Mouse (Mus musculus) liver, embryonic 14.5 days (tissue): Measurements from ENCODE around the gene Ncoa7.

Source experiments
- CTCF ChIP-seq: IDR thresholded peaks from 2 replicates; pipeline ENCODE4 v1.5.1; 2016; ENCODE audit warnings: antibody characterized with exemption, low read depth, control low read depth
- EP300 ChIP-seq: IDR thresholded peaks from 2 replicates; pipeline ENCODE4 v1.6.1; 2016; ENCODE audit warnings: antibody characterized with exemption, low read depth

DNA sequence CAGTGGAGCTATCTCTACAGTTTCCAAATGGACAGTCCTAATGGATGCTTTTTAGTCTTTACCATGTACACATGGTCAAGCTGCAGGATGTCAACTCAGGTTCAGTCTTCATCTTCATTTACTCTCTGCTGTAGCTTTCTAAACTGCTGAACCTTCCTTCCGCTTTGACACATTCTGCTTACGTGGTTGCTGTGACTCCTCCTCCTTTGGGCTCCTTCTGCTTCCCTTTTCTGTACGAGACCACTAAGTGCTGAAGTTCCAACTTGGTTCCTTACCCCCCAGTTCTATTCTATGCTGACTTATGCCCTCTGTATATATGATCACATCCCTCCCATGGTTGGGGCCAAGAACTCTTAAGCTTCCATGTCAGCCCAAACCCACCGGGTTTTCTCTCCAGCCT is 51.5 kb downstream of the Ncoa7 start:
- TF ChIP-seq CTCF (no peak), EP300 (no peak)
